Mouse (Mus musculus): ENCODE measurements at regions not wholly inside any gene's neighbourhood (a gene's known extent, or its start where the extent isn't known, plus 50 kb on each side); places are given as distances from the start of the nearest gene placed in this dataset.

DNA sequence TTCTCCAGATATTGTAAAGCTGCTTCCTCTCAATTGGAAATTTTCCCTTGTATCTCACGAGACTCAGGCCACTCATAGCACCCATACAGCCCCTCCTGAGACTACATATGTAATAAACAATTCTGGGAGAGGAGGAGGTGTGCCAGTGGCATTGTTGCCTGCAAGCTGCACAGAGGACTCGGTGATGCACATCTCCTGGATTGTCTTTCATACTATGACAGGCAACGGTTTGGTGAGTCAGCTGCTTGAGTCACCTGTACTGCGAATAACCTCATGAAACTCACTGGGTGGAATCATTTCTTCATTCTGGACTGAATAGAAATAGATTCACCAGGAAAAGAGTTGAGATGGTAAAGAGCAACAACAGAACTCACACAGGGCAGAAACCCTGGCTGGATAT lies 82.8 kb upstream of the Atg10 start:
- Histone ChIP-seq H3K27me3 (ENCODE audit: control insufficient read depth, insufficient read depth, low read length) (no peaks in the 10 kb centered on the region), H3K4me1 (ENCODE audit: control insufficient read depth, insufficient read depth, low read length) (no peaks in the 10 kb centered on the region), H3K4me3 (ENCODE audit: control insufficient read depth, low read depth, low read length) (no peak overlapping the region), H3K27ac (ENCODE audit: control insufficient read depth, insufficient read depth, low read depth, low read length) (no peak overlapping the region), H3K36me3 (ENCODE audit: control insufficient read depth, insufficient read depth, low read length) (no peaks in the 10 kb centered on the region)
- no peak for TF ChIP-seq POLR2A (IDR thresholded peaks at IDR 0.05; ENCODE audit: control insufficient read depth, low read depth, low read length)
- no peak for TF ChIP-seq CTCF (IDR thresholded peaks at IDR 0.05; ENCODE audit: control insufficient read depth, insufficient read depth, insufficient replicate concordance, low read depth, low read length)

DNA sequence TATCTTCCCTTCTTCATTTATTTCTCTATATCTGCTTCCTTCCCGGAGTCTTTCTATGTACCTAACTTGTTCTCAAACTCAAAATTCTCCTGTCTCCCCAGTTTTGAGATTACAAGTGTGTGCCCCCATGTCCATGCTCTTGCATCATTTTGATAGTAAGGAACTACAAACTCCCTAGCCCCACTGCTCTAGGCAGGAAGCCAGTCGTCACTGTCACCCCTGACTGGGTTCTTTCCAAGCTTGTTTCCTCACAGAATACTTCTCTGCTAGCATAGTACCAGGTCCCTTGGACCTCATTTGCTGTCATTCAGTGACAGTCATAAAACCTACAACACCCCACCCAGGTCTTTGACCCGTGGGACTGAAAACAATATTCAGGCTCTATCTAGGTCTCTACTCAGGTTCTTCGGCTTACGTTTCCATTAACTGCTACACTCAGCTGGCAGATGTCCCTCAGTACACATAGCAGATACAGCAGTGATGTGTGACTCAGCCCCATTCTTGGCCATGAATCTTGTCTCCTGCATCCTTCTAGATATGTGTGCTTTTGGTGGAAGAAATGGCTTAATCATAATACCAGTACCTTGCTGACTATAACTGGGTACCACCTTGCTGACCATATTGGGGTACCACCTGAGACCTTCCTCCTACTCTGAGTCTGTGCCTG lies 89.3 kb upstream of the Atg10 start:
- Histone ChIP-seq H3K27me3 (ENCODE audit: control insufficient read depth, insufficient read depth, low read length) (no peaks in the 10 kb centered on the region), H3K4me3 (ENCODE audit: control insufficient read depth, low read depth, low read length) (no peak overlapping the region), H3K27ac (ENCODE audit: control insufficient read depth, insufficient read depth, low read depth, low read length) (no peak overlapping the region), H3K4me1 (ENCODE audit: control insufficient read depth, insufficient read depth, low read length) (no peaks in the 10 kb centered on the region), H3K36me3 (ENCODE audit: control insufficient read depth, insufficient read depth, low read length) (no peaks in the 10 kb centered on the region)
- TF ChIP-seq POLR2A (IDR thresholded peaks at IDR 0.05; ENCODE audit: control insufficient read depth, low read depth, low read length): no peak
- no peak for TF ChIP-seq CTCF (IDR thresholded peaks at IDR 0.05; ENCODE audit: control insufficient read depth, insufficient read depth, insufficient replicate concordance, low read depth, low read length)

DNA sequence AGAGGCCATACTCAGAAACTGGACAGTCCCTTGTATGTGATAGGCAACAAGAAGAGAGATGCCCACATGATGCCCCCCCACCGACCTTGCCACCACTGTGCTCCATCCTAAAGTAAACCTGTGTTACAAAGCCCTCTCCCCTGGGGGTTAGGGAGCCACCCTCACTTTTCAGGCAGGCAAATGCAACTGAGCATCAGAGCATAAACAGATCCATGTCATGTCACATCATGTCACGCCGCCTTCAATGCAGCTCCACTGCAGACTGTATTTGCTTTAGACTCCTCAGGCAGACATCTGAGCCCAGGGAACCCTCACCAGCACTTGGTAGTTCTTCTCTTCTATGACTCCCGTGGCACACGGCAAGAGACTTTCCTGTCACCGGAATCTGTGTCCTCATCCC lies 98.6 kb upstream of the Atg10 start:
- TF ChIP-seq CTCF (IDR thresholded peaks at IDR 0.05; ENCODE audit: control insufficient read depth, insufficient read depth, insufficient replicate concordance, low read depth, low read length) (no peak), POLR2A (IDR thresholded peaks at IDR 0.05; ENCODE audit: control insufficient read depth, low read depth, low read length) (no peak)

DNA sequence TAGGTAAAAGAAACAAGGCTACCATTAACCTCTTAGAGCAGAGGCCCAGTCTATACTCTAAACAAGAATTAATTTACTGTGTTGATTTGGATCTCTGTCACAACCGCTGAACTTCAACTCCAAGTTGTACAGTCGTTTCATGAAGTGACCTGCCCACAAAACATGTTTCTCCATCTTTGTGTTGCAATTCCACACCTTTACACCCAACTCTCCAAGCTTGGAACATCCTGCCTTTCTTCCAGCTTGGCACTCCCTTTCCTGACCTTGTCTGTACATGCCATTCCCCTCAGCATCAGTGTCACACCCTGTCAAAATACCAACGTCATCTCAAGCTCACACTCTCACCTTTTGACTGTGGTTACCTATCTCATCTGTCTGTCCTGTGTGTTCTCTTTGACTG lies 103.1 kb upstream of the Atg10 start:
- Histone ChIP-seq H3K27me3 (ENCODE audit: control insufficient read depth, insufficient read depth, low read length) (no peaks in the 10 kb centered on the region), H3K4me3 (ENCODE audit: control insufficient read depth, low read depth, low read length) (no peak overlapping the region), H3K36me3 (ENCODE audit: control insufficient read depth, insufficient read depth, low read length) (no peaks in the 10 kb centered on the region), H3K4me1 (ENCODE audit: control insufficient read depth, insufficient read depth, low read length) (no peaks in the 10 kb centered on the region), H3K27ac (ENCODE audit: control insufficient read depth, insufficient read depth, low read depth, low read length) (no peak overlapping the region)
- no peak for TF ChIP-seq CTCF (IDR thresholded peaks at IDR 0.05; ENCODE audit: control insufficient read depth, insufficient read depth, insufficient replicate concordance, low read depth, low read length)
- TF ChIP-seq POLR2A (IDR thresholded peaks at IDR 0.05; ENCODE audit: control insufficient read depth, low read depth, low read length): no peak

More for the DNA sequence above, 98.6 kb upstream of the Atg10 start:
- no peaks in the 10 kb centered on the region for H3K36me3 ChIP-seq (ENCODE audit: control insufficient read depth, insufficient read depth, low read length)
- no peaks in the 10 kb centered on the region for H3K4me1 ChIP-seq (ENCODE audit: control insufficient read depth, insufficient read depth, low read length)
- H3K27ac ChIP-seq (ENCODE audit: control insufficient read depth, insufficient read depth, low read depth, low read length): no peak overlapping the region
- no peaks in the 10 kb centered on the region for H3K27me3 ChIP-seq (ENCODE audit: control insufficient read depth, insufficient read depth, low read length)
- no peak overlapping the region for H3K4me3 ChIP-seq (ENCODE audit: control insufficient read depth, low read depth, low read length)

DNA sequence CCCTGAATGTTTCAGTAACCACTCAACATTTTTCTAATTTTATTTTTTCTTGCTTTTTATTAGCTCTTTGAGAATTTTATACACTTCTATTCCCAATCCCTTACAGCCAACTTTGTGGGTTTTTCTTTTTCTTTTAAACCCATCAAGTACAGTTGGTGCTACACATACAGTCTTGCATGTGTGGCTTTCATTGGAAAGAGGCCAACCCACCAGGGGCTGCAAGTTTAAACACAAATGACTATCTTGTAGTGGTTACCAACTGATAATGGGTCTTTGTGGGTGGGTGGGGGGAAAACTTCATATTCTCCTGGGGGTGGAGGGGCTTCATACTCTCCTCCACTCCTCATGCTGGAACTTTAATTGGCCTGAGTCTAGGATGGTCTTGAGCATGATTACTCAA lies 110.5 kb upstream of the Atg10 start:
- Histone ChIP-seq H3K4me3 (ENCODE audit: control insufficient read depth, low read depth, low read length) (no peak overlapping the region), H3K27me3 (ENCODE audit: control insufficient read depth, insufficient read depth, low read length) (no peaks in the 10 kb centered on the region), H3K27ac (ENCODE audit: control insufficient read depth, insufficient read depth, low read depth, low read length) (no peak overlapping the region), H3K36me3 (ENCODE audit: control insufficient read depth, insufficient read depth, low read length) (no peaks in the 10 kb centered on the region), H3K4me1 (ENCODE audit: control insufficient read depth, insufficient read depth, low read length) (no peaks in the 10 kb centered on the region)
- no peak for TF ChIP-seq POLR2A (IDR thresholded peaks at IDR 0.05; ENCODE audit: control insufficient read depth, low read depth, low read length)
- TF ChIP-seq CTCF (IDR thresholded peaks at IDR 0.05; ENCODE audit: control insufficient read depth, insufficient read depth, insufficient replicate concordance, low read depth, low read length): no peak

DNA sequence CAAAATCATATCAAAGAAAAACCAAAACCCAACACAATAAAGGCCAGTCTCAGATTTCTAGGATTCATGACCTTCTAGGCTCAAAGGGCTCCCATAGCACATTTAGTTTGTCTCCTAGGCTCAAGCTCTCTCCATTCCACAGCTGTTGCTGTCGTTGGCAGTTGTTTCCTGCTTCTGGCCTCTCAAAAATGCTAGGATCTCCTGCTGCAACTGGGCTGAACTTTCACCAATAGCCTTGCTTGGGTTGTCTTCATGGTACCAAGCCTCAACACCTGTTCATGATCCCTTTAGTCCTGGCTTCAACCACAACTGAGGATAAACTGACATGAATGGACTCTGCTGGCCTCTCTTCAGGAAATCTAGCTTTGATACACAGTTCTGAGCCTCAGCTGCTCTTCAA lies 115.9 kb upstream of the Ssbp2 start:
- Histone ChIP-seq H3K27ac (ENCODE audit: control insufficient read depth, insufficient read depth, low read depth, low read length) (no peak overlapping the region), H3K27me3 (ENCODE audit: control insufficient read depth, insufficient read depth, low read length) (no peaks in the 10 kb centered on the region), H3K4me3 (ENCODE audit: control insufficient read depth, low read depth, low read length) (no peak overlapping the region), H3K4me1 (ENCODE audit: control insufficient read depth, insufficient read depth, low read length) (no peaks in the 10 kb centered on the region), H3K36me3 (ENCODE audit: control insufficient read depth, insufficient read depth, low read length) (no peaks in the 10 kb centered on the region)
- TF ChIP-seq CTCF (IDR thresholded peaks at IDR 0.05; ENCODE audit: control insufficient read depth, insufficient read depth, insufficient replicate concordance, low read depth, low read length): no peak
- no peak for TF ChIP-seq POLR2A (IDR thresholded peaks at IDR 0.05; ENCODE audit: control insufficient read depth, low read depth, low read length)

DNA sequence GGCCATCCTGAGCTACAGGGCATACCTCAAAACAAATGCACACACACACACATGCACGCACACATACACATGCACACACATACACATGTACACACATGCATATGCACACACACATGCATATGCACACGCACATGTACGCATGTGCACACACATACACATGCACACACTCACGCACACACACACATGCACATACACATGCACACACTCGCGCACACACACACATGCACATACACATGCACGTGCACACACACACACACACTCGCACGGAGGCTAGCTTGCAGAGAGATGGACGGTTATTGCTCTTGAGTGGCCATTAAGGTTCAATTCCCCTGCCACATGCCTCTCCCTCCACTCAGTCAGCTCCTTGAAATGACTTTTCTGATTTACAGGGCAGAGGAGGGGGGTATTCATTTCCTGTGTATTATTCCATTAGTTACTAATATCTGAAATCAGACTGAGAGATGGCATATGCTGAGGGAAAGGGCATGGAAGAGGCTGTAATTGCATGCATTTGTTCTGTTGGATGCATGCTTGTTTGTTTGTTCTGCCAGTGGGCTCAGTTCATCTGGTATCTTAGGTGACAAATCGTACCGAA lies 111.5 kb upstream of the Ssbp2 start:
- no peak for TF ChIP-seq CTCF (IDR thresholded peaks at IDR 0.05; ENCODE audit: control insufficient read depth, insufficient read depth, insufficient replicate concordance, low read depth, low read length)
- TF ChIP-seq POLR2A (IDR thresholded peaks at IDR 0.05; ENCODE audit: control insufficient read depth, low read depth, low read length): no peak
- Histone ChIP-seq H3K27me3 (ENCODE audit: control insufficient read depth, insufficient read depth, low read length) (no peaks in the 10 kb centered on the region), H3K36me3 (ENCODE audit: control insufficient read depth, insufficient read depth, low read length) (no peaks in the 10 kb centered on the region), H3K4me3 (ENCODE audit: control insufficient read depth, low read depth, low read length) (no peak overlapping the region), H3K4me1 (ENCODE audit: control insufficient read depth, insufficient read depth, low read length) (no peaks in the 10 kb centered on the region), H3K27ac (ENCODE audit: control insufficient read depth, insufficient read depth, low read depth, low read length) (no peak overlapping the region)

All from testis, adult 2 months (tissue).